Mouse (Mus musculus): ENCODE measurements at regions not wholly inside any gene's neighbourhood (a gene's known extent, or its start where the extent isn't known, plus 50 kb on each side); places are given as distances from the start of the nearest gene placed in this dataset.

GRCm38 (mm10) chr3:128575339-128576129 is 624.1 kb upstream of the Pitx2 start:
- ATAC-seq (replicated peaks; ENCODE audit: low FRiP score, low read depth): no peak
- no peaks in the 10 kb centered on the region for H3K36me3 ChIP-seq (ENCODE audit: insufficient read depth, low read length)
- H3K4me3 ChIP-seq (replicated peaks; ENCODE audit: low read depth, low read length): no peak overlapping the region
- H3K4me1 ChIP-seq (replicated peaks; ENCODE audit: insufficient read depth, low read length): no peaks in the 10 kb centered on the region
- H3K9me3 ChIP-seq (replicated peaks; ENCODE audit: low read length): no peaks in the 10 kb centered on the region
- no peak for DNase-seq (ENCODE audit: low spot score)
- no peak overlapping the region for H3K27ac ChIP-seq
- H3K4me2 ChIP-seq (ENCODE audit: low read length): no peak overlapping the region
- H3K9ac ChIP-seq (ENCODE audit: low read depth, low read length): no peak overlapping the region
- H3K27me3 ChIP-seq (ENCODE audit: insufficient read depth, low read length): no peaks in the 10 kb centered on the region
- 72% methylated on average over 2 of the region's 2 CpGs for WGBS
- TF ChIP-seq CTCF (IDR thresholded peaks at IDR 0.05; ENCODE audit: low read depth): no peak

GRCm38 (mm10) chr3:128570551-128570950 is 629.1 kb upstream of the Pitx2 start:
- 89% methylated on average over 3 of the region's 3 CpGs for whole genome bisulfite sequencing
- no peaks in the 10 kb centered on the region for H3K27me3 ChIP-seq (ENCODE audit: insufficient read depth, low read length)
- H3K9me3 ChIP-seq (replicated peaks; ENCODE audit: low read length): no peaks in the 10 kb centered on the region
- no peaks in the 10 kb centered on the region for H3K4me1 ChIP-seq (replicated peaks; ENCODE audit: insufficient read depth, low read length)
- ATAC-seq (replicated peaks; ENCODE audit: low FRiP score, low read depth): no peak
- TF ChIP-seq CTCF (IDR thresholded peaks at IDR 0.05; ENCODE audit: low read depth): no peak
- H3K4me2 ChIP-seq (ENCODE audit: low read length): no peak overlapping the region
- no peak overlapping the region for H3K9ac ChIP-seq (ENCODE audit: low read depth, low read length)
- H3K27ac ChIP-seq: no peak overlapping the region
- DNase-seq (ENCODE audit: low spot score): no peak
- no peak overlapping the region for H3K4me3 ChIP-seq (replicated peaks; ENCODE audit: low read depth, low read length)
- H3K36me3 ChIP-seq (ENCODE audit: insufficient read depth, low read length): no peaks in the 10 kb centered on the region

- Histone ChIP-seq H3K27me3 (ENCODE audit: insufficient read depth, low read length) (no peaks in the 10 kb centered on the region), H3K27ac (no peak overlapping the region), H3K4me3 (replicated peaks; ENCODE audit: low read depth, low read length) (no peak overlapping the region), H3K9ac (ENCODE audit: low read depth, low read length) (no peak overlapping the region), H3K36me3 (ENCODE audit: insufficient read depth, low read length) (no peaks in the 10 kb centered on the region), H3K4me2 (ENCODE audit: low read length) (no peak overlapping the region), H3K9me3 (replicated peaks; ENCODE audit: low read length) (no peaks in the 10 kb centered on the region), H3K4me1 (replicated peaks; ENCODE audit: insufficient read depth, low read length) (no peaks in the 10 kb centered on the region)
- TF ChIP-seq CTCF (IDR thresholded peaks at IDR 0.05; ENCODE audit: low read depth): no peak
- WGBS: 47% methylated on average over 8 of the region's 8 CpGs
- DNase-seq (ENCODE audit: low spot score): peak; percentile 46
- ATAC-seq (replicated peaks; ENCODE audit: low FRiP score, low read depth): no peak
Measured at GRCm38 (mm10) chr3:128565386-128565785, 634.3 kb upstream of the Pitx2 start.

- 71% methylated on average over 9 of the region's 9 CpGs for WGBS
- no peak overlapping the region for H3K4me2 ChIP-seq (ENCODE audit: low read length)
- no peaks in the 10 kb centered on the region for H3K9me3 ChIP-seq (replicated peaks; ENCODE audit: low read length)
- H3K27me3 ChIP-seq (ENCODE audit: insufficient read depth, low read length): no peaks in the 10 kb centered on the region
- no peak overlapping the region for H3K4me3 ChIP-seq (replicated peaks; ENCODE audit: low read depth, low read length)
- TF ChIP-seq CTCF (IDR thresholded peaks at IDR 0.05; ENCODE audit: low read depth): no peak
- ATAC-seq (replicated peaks; ENCODE audit: low FRiP score, low read depth): no peak
- H3K36me3 ChIP-seq (ENCODE audit: insufficient read depth, low read length): no peaks in the 10 kb centered on the region
- H3K9ac ChIP-seq (ENCODE audit: low read depth, low read length): no peak overlapping the region
- no peaks in the 10 kb centered on the region for H3K4me1 ChIP-seq (replicated peaks; ENCODE audit: insufficient read depth, low read length)
- DNase-seq (ENCODE audit: low spot score): peak; percentile 18
- no peak overlapping the region for H3K27ac ChIP-seq
Measured at GRCm38 (mm10) chr3:128546416-128547327, 650.5 kb upstream of the Fam241a start.

- 90% methylated on average over 4 of the region's 4 CpGs for WGBS
Measured at GRCm38 (mm10) chr3:128525427-128525826, 629.3 kb upstream of the Fam241a start.

GRCm38 (mm10) chr3:128520671-128521103 is 624.6 kb upstream of the Fam241a start:
- Histone ChIP-seq H3K9me3 (replicated peaks; ENCODE audit: low read length) (no peaks in the 10 kb centered on the region), H3K9ac (ENCODE audit: low read depth, low read length) (no peak overlapping the region), H3K27me3 (ENCODE audit: insufficient read depth, low read length) (no peaks in the 10 kb centered on the region), H3K4me1 (replicated peaks; ENCODE audit: insufficient read depth, low read length) (no peaks in the 10 kb centered on the region), H3K4me3 (replicated peaks; ENCODE audit: low read depth, low read length) (no peak overlapping the region), H3K36me3 (ENCODE audit: insufficient read depth, low read length) (no peaks in the 10 kb centered on the region), H3K27ac (no peak overlapping the region), H3K4me2 (ENCODE audit: low read length) (no peak overlapping the region)
- no peak for ATAC-seq (replicated peaks; ENCODE audit: low FRiP score, low read depth)
- no peak for TF ChIP-seq CTCF (IDR thresholded peaks at IDR 0.05; ENCODE audit: low read depth)
- WGBS: 62% methylated on average over 7 of the region's 7 CpGs
- DNase-seq (ENCODE audit: low spot score): peak; percentile 25

More at GRCm38 (mm10) chr3:128525427-128525826, 629.3 kb upstream of the Fam241a start:
- no peak for ATAC-seq (replicated peaks; ENCODE audit: low FRiP score, low read depth)
- no peak for DNase-seq (ENCODE audit: low spot score)
- Histone ChIP-seq H3K27me3 (ENCODE audit: insufficient read depth, low read length) (no peaks in the 10 kb centered on the region), H3K4me1 (replicated peaks; ENCODE audit: insufficient read depth, low read length) (no peaks in the 10 kb centered on the region), H3K9me3 (replicated peaks; ENCODE audit: low read length) (no peaks in the 10 kb centered on the region), H3K9ac (ENCODE audit: low read depth, low read length) (no peak overlapping the region), H3K27ac (no peak overlapping the region), H3K4me3 (replicated peaks; ENCODE audit: low read depth, low read length) (no peak overlapping the region), H3K36me3 (ENCODE audit: insufficient read depth, low read length) (no peaks in the 10 kb centered on the region), H3K4me2 (ENCODE audit: low read length) (no peak overlapping the region)
- no peak for TF ChIP-seq CTCF (IDR thresholded peaks at IDR 0.05; ENCODE audit: low read depth)
